Mouse (Mus musculus): Measurements from ENCODE around the gene Stat5a. TPM values are rescaled to one million over a fixed set of nuclear protein-coding genes. Genes with fewer than 3 reads are reported as not detected.
A peak's percentile ranks its signal among the peaks of the same experiment; 100 is the strongest.

The Stat5a gene
- polyA plus RNA-seq, 1 experiment from 2014 or later = 0.85 TPM

DNA sequence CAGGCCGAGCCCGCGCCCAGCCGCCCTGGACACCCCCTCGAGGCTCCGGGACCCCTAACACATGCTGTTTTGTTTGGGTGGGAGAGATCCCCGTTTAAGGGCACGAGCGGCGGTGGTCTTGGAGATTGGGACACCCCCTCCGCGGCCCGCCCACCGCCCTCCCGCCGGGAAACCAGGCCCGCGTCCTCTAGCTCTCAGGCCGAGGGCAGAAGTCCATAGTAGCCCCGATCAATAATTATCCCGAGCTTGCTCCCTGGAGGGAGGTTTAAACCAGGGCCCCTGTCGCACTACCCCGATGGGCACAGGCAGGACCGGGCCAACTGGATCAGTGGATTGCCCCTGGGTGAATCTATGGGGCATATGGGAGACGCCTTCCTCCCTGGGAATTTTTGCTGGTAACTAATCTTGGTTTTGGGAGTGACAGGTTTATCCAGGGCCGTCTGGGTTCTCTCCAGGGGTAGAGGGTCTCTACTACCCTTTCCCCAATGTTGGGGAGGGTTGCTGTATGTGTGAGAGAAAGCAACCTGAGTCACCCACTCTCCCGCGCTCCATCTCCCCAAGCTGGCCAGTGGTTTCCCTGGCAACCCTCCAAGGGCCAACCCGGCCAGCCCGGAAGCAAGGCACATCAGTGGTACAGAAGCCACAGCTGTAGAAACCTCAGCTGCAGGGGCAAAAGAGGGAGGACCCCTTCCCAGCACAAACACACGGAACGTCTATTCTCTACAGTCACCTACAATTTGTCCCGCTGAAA lies 8.2 kb upstream of the Stat5a start:
- Histone ChIP-seq H3K27me3 (peaks cover 32% of the 10 kb centered on the region), H3K27ac (peak overlapping the region; percentile 70), H3K4me3 (peak overlapping the region; percentile 82), H3K4me1 (peaks cover 20% of the 10 kb centered on the region), H3K9me3 (replicated peaks) (no peaks in the 10 kb centered on the region), H3K36me3 (ENCODE audit: poor library complexity, severe bottlenecking) (no peaks in the 10 kb centered on the region), H3K9ac (peak overlapping the region; percentile 90), H3K4me2 (peak overlapping the region; percentile 92)
- ATAC-seq = peak; percentile 60
- 1% methylated on average over 30 of the region's 33 CpGs for WGBS

DNA sequence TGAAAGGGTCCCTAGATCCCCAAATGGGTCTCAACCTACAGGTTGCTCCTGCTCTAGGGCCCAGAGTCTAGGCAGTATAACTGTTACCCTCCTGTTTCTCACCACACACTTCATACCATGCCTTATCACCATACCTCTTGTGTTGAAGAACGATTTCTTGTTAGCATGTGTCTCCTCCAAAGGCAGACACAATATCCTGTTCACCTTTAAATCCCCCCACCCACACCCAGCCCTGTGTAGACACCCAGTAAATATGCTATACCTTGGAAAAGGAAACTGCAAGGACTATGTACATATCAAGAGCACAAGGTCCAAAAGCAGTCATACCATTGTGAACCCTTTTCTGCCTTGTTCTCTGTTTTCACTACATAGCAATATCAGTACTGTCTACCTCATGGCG lies 7.1 kb upstream of the Stat5a start:
- Histone ChIP-seq H3K9me3 (replicated peaks) (no peaks in the 10 kb centered on the region), H3K36me3 (ENCODE audit: poor library complexity, severe bottlenecking) (no peaks in the 10 kb centered on the region), H3K27ac (no peak overlapping the region), H3K4me2 (no peak overlapping the region), H3K27me3 (peaks cover 43% of the 10 kb centered on the region), H3K9ac (no peak overlapping the region), H3K4me1 (peaks cover 20% of the 10 kb centered on the region), H3K4me3 (no peak overlapping the region)
- ATAC-seq = no peak
- WGBS = 94% methylated on average over 2 of the region's 2 CpGs

DNA sequence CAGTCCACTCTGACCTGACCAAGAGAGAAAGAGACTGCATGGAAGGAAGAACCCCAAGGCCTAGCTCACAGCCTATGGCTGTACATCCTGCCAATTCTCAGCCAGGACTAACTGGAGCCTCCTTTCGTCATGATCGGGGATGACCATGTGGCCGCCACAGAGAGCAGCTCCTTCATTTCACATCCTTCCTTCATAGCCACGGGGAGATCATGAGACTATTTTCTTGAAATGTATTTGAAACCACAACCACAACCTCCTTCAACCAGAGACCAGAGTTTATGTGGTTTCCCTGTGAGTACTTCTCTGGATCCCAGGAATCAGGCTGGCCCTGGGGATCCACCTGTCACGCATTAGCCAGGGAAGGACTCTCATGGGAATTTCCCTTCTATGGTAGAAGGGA lies 6.1 kb upstream of the Stat5a start:
- Histone ChIP-seq H3K9ac (no peak overlapping the region), H3K9me3 (replicated peaks) (no peaks in the 10 kb centered on the region), H3K36me3 (ENCODE audit: poor library complexity, severe bottlenecking) (no peaks in the 10 kb centered on the region), H3K4me3 (no peak overlapping the region), H3K4me2 (no peak overlapping the region), H3K4me1 (peaks cover 20% of the 10 kb centered on the region), H3K27me3 (peaks cover 47% of the 10 kb centered on the region), H3K27ac (no peak overlapping the region)
- WGBS = 85% methylated on average over 5 of the region's 5 CpGs
- ATAC-seq = no peak

DNA sequence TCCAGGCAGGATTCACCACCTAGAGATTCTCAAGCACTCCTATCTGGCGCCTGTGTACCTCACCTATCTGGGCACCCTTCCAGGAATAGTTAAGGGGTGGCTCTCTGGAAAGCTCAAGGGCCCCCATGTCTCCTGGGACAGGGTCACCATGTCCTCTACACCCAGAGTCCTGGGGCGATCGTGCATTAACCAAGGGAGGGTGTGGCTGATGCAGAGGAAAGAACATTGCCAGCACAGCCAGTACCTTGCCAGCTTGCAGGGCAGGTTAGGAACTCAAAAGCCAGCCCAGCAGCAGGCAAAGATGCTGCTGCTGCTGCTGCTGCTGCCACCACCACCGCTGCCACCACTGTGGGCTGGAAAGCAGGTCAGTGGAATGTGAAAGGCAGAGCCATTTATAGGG lies 4.9 kb upstream of the Stat5a start:
- no peak overlapping the region for H3K9ac ChIP-seq
- peaks cover 59% of the 10 kb centered on the region for H3K27me3 ChIP-seq
- 53% methylated on average over 4 of the region's 4 CpGs for WGBS
- no peak overlapping the region for H3K4me3 ChIP-seq
- peaks cover 15% of the 10 kb centered on the region for H3K4me1 ChIP-seq
- ATAC-seq = no peak
- H3K4me2 ChIP-seq = no peak overlapping the region
- no peaks in the 10 kb centered on the region for H3K36me3 ChIP-seq (ENCODE audit: poor library complexity, severe bottlenecking)
- H3K27ac ChIP-seq = no peak overlapping the region
- H3K9me3 ChIP-seq (replicated peaks) = no peaks in the 10 kb centered on the region

DNA sequence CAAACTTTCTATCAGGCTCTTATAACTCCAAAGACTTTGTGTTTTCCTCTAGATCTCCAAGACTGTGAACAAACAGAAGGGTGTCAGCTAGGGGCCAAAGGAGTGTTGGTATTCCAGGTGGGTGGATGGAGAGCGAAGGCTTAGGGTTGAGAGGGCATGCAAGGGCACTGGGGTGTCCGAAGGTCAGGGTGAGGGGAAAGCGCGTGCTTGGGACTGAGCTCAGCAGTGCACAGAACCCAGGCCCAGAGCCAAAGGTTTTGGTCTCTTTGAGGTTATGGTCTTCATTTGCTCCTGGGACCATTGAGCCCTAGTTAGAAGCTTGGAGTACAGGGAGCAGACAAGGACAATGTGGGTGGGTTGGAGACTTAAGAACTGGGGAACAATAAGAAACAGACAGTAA lies 4.0 kb upstream of the Stat5a start:
- H3K4me3 ChIP-seq = no peak overlapping the region
- no peaks in the 10 kb centered on the region for H3K9me3 ChIP-seq (replicated peaks)
- H3K9ac ChIP-seq = no peak overlapping the region
- H3K4me2 ChIP-seq = no peak overlapping the region
- no peak overlapping the region for H3K27ac ChIP-seq
- H3K4me1 ChIP-seq = peaks cover 11% of the 10 kb centered on the region
- 89% methylated on average over 4 of the region's 4 CpGs for WGBS
- H3K36me3 ChIP-seq (ENCODE audit: poor library complexity, severe bottlenecking) = no peaks in the 10 kb centered on the region
- no peak for ATAC-seq
- H3K27me3 ChIP-seq = peaks cover 68% of the 10 kb centered on the region

DNA sequence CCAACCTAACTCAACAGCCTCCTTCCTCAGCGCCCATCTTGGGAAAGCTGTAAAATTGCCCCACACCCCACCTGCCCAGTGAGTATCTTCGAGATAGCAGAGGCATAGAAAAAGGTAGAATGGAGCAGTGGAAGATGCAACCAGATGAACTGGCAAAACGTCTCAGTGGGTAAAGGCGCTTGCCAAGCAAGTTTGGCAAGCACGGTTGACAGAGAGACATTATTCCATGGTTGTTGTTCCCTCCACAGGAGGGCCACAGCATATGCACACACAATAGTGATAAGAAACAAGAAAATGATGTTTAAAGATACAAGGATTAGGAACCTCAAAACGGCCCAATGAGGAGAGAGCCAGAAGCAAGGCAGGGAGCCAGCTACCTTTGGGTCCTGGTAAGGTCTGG lies 1.2 kb upstream of the Stat5a start:
- Histone ChIP-seq H3K36me3 (ENCODE audit: poor library complexity, severe bottlenecking) (no peaks in the 10 kb centered on the region), H3K4me1 (peaks cover 5% of the 10 kb centered on the region; the same call in 1 of the 2 replicates), H3K27me3 (peaks cover 83% of the 10 kb centered on the region), H3K27ac (no peak overlapping the region), H3K4me3 (no peak overlapping the region), H3K9ac (no peak overlapping the region), H3K9me3 (replicated peaks) (no peaks in the 10 kb centered on the region), H3K4me2 (no peak overlapping the region)
- 75% methylated on average over 6 of the region's 6 CpGs for WGBS
- no peak for ATAC-seq

DNA sequence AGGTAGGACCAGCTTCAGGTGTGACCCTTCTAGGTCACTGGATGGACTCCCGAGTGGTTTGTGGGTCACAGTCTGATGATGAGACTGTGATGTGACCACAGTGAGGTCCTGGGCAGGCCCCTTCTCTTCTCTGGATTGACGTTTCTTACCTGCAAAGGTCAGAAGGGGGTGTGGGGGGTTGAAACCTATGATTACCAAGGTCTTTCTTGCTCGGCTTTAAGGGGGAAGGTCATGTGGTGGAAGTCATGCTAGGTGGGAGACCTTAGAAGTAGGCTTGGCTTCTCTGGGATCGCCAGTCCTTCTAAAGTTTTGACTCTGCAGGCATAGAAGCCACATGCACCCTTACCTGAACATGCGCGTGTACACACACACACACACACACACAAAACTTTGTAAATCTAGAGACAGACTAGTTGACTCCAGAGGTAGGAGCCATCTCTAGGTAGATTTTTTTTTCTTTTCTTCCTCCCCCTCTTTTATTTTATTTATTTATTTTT lies 476 bp downstream of the Stat5a start:
- H3K27me3 ChIP-seq = peaks cover 83% of the 10 kb centered on the region
- no peak overlapping the region for H3K9ac ChIP-seq
- H3K36me3 ChIP-seq (ENCODE audit: poor library complexity, severe bottlenecking) = no peaks in the 10 kb centered on the region
- no peak overlapping the region for H3K27ac ChIP-seq
- WGBS = 52% methylated on average over 6 of the region's 6 CpGs
- H3K4me3 ChIP-seq = peak overlapping the region; percentile 39; the same call in 1 of the 2 replicates
- no peaks in the 10 kb centered on the region for H3K9me3 ChIP-seq (replicated peaks)
- H3K4me1 ChIP-seq = peaks cover 5% of the 10 kb centered on the region; the same call in 1 of the 2 replicates
- ATAC-seq = no peak
- H3K4me2 ChIP-seq = peak overlapping the region; percentile 62

DNA sequence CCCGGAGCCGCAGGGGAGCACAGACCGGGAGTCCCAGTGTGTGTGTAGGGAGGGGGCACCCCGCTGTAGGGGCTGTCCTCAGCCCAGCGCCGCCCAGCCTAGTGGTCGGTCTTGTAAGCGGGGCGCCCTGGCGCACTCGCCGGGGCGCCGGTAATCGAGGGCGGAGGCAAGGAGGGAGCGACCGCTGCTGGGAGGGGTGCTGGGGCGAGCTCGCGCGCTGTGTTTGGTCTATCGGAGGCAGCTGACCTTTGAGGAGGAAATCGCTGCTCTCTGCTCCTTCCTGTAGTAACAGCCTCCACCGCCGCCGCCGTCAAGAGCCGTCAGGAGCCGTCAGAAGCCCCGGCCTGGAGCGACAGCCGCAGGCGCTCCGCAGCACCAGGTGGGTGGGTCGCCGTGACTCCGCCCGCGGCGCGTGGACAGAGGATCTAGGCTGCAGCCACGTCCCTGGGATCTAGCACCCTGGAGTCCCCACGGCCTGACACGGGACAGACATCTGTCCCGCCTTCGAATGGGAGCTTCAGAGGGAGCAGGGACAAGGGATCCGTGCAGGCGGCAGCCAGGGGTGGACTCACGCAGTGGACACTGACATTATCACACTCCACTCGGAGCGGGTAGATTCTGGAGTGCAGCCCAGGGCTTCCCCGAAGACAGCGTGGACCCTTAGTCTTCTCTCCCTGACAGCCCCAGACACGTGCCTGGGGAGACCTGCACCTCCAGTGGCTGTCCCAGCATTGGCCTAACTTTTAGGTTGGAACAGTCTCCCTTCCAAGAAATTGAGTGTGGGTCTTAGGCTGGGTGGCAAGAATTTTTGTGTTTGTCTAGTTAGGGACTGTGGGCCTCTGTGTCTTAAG lies 1.3 kb downstream of the Stat5a start:
- no peaks in the 10 kb centered on the region for H3K9me3 ChIP-seq (replicated peaks)
- WGBS = 4% methylated on average over 55 of the region's 55 CpGs
- H3K4me2 ChIP-seq = peak overlapping the region; percentile 62
- 0 out of 2 replicates have a peak, but pooled peaks have one; percentile 21 for ATAC-seq
- no peak overlapping the region for H3K27ac ChIP-seq
- H3K9ac ChIP-seq = peak overlapping the region; percentile 51; the same call in 1 of the 2 replicates
- peaks cover 5% of the 10 kb centered on the region; the same call in 1 of the 2 replicates for H3K4me1 ChIP-seq
- peak overlapping the region; percentile 39 for H3K4me3 ChIP-seq
- H3K36me3 ChIP-seq (ENCODE audit: poor library complexity, severe bottlenecking) = no peaks in the 10 kb centered on the region
- H3K27me3 ChIP-seq = peaks cover 79% of the 10 kb centered on the region

DNA sequence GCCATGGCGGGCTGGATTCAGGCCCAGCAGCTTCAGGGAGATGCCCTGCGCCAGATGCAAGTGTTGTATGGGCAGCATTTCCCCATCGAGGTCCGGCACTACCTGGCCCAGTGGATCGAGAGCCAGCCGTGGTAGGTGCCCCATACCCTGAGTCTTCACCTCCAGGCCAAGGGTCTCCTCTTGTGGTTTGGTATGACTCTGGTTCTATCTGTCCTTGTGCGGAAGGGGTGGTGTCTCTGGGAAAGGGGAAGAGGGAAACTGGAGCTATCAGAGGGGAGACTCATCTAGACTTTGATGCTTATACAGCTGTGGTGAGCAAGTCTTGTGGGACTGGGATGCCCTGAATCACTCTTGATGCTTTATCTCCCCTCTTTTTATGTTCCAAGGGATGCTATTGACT lies 2.2 kb downstream of the Stat5a start:
- H3K9ac ChIP-seq = no peak overlapping the region
- no peak overlapping the region for H3K4me3 ChIP-seq
- no peak overlapping the region for H3K27ac ChIP-seq
- H3K9me3 ChIP-seq (replicated peaks) = no peaks in the 10 kb centered on the region
- H3K27me3 ChIP-seq = peaks cover 71% of the 10 kb centered on the region
- ATAC-seq = no peak
- WGBS = 84% methylated on average over 7 of the region's 7 CpGs
- no peak overlapping the region for H3K4me2 ChIP-seq
- no peaks in the 10 kb centered on the region for H3K36me3 ChIP-seq (ENCODE audit: poor library complexity, severe bottlenecking)
- peaks cover 5% of the 10 kb centered on the region; the same call in 1 of the 2 replicates for H3K4me1 ChIP-seq

DNA sequence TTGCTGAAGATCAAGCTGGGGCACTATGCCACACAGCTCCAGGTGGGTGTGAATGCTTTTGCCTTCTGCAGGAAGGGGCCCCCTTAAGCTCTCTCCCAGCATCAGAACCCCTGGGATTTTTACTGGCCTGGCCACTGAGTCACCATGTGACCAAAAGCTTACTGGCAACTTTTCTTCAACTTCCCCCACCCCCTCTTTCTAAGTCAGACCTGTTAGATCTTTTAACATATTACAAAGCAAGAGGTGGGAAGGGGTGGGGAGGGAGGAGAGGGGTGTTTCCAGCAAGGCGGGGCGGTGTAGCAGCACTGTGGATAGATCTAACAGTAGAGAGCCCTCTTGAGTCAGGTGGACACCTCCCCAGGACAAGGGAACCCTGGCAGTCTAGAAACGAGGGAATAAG lies 2.7 kb downstream of the Stat5a start:
- Histone ChIP-seq H3K36me3 (ENCODE audit: poor library complexity, severe bottlenecking) (no peaks in the 10 kb centered on the region), H3K27ac (no peak overlapping the region), H3K4me3 (no peak overlapping the region), H3K4me1 (peaks cover 5% of the 10 kb centered on the region; the same call in 1 of the 2 replicates), H3K4me2 (no peak overlapping the region), H3K9ac (no peak overlapping the region), H3K9me3 (replicated peaks) (no peaks in the 10 kb centered on the region), H3K27me3 (peaks cover 66% of the 10 kb centered on the region)
- no peak for ATAC-seq
- 38% methylated on average over 3 of the region's 3 CpGs for WGBS

DNA sequence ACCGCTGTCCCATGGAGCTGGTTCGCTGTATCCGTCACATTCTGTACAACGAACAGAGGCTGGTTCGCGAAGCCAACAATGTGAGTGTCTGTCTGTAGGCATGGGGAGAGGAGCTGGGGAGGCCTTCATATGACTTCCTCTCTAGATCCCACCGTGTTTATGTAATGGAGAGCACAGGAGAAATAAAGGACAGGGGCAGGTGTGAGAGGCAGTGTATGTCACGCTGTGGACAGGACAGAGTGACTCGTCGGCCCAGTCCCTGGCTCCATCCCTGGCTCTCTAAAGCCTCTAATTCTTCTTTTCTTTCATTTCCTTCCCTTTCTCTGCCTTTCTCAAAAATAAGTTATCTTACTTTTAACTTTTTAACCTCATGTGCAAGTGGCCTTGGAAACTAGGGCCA lies 4.0 kb downstream of the Stat5a start:
- 88% methylated on average over 10 of the region's 10 CpGs for WGBS
- ATAC-seq = no peak
- H3K4me2 ChIP-seq = no peak overlapping the region

DNA sequence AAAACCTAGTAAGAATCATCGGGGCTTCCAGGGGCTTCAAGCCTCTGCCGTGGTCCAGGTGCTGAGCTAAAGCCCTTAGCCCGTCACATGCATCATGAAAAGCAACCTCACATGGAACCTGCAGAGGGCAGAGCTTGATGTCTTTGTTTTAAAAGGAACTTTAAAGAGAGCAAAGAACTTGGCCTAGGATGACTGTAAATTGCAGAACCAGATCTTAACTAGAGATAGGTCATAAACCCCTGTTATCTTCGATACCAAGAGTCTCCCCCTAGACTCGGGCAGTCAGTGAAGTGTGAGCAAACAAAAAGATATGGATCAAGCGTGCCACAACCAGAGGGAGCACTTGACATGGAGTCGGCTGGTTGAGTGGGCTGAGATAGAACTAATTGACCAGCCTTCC lies 6.5 kb downstream of the Stat5a start:
- Histone ChIP-seq H3K9me3 (replicated peaks) (no peaks in the 10 kb centered on the region), H3K36me3 (ENCODE audit: poor library complexity, severe bottlenecking) (no peaks in the 10 kb centered on the region), H3K27ac (no peak overlapping the region), H3K9ac (no peak overlapping the region), H3K4me2 (no peak overlapping the region), H3K27me3 (peaks cover 34% of the 10 kb centered on the region), H3K4me3 (no peak overlapping the region), H3K4me1 (no peaks in the 10 kb centered on the region)
- 87% methylated on average over 7 of the region's 7 CpGs for WGBS
- ATAC-seq = no peak

More for the DNA sequence above, 4.0 kb downstream of the Stat5a start:
- Histone ChIP-seq H3K4me3 (no peak overlapping the region), H3K9ac (no peak overlapping the region), H3K9me3 (replicated peaks) (no peaks in the 10 kb centered on the region), H3K27ac (no peak overlapping the region), H3K36me3 (ENCODE audit: poor library complexity, severe bottlenecking) (no peaks in the 10 kb centered on the region), H3K4me1 (peaks cover 5% of the 10 kb centered on the region; the same call in 1 of the 2 replicates), H3K27me3 (peaks cover 59% of the 10 kb centered on the region)

Measured in forebrain, embryonic 13.5 days (tissue).